Mouse (Mus musculus) kidney, adult 9 months (tissue): ENCODE measurements around the gene Tfap2e.

ENCODE experiments used
- DNase-seq: peaks from one replicate; pipeline ENCODE4 v3.0.0; 2022

Tfap2e gene

DNA sequence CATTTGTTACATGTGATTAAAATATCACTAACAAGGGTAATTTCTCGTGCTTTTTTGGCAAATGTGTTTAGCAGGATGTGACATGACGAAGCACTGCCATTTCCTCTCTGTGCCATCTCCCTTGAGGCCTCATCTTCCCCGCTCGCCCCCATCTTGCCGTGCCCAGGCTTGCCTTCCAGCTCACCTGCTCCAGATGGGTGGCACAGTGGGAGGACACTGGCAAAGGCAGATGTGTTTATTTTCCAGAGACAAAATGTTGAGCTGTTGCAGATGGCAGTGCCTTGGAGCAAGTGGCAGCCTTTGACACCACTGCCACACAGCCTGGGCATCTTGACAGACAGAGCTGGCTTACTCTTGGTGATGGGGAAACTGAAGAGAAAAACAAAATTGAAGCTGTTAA, 43.0 kb downstream of the Tfap2e start:
- no peak for DNase-seq

DNA sequence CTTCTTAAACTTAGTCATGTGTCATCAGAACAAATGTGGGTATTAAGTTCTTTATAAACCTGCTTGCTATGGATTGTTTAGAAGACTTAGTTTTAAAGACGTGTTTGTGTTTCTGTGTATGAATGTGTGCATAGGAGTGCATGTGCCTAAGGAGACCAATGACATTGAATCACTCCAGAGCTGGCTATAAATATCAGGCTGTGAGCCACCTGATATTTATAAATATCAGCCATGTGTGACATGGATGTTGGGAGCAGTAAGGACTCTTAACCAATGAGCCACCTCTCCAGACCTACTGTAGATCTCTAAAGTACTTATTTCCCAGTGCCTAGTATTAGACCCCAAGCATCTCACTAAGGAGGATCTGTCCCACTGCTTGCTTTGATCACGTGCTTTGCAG, 46.6 kb downstream of the Tfap2e start:
- DNase-seq = no peak

DNA sequence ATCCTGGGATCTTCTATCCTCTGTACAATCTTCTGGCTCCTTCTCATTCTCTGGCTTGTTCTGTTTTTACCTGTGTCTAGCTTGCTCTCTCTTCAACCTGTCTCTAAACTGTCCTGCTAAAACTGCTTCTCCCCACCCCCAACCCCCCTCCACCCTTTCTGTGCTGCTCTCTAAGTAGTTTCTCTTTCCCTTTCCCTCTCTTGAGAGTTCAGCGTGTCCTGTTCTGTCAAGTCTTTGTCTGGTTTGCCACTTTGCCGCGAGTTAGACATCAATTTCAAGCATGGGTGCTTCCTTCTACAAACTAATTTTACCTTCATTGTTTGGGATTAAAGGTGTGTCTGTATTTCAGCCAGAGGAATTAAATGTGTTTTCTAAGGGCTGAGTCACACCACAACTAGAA, 53.0 kb downstream of the Tfap2e start:
- DNase-seq = no peak

DNA sequence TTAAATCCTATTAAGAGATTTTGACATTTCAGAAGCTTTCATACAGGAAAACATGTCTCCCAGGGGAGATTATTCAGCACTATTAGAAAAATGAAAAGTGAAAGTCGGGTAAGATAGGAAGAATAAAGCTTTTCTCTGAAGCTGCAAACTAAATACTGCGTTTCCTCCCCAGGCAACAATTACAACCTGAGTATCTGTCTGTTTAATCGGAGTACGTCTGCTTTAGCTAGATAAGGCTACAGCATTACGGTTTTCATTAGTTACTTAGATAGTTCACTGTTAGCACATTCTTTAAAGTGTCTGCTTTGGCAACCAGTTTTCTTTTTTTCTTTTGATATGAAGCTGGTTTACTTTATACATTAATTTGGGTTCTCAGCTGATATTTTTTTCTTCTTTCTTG, 53.7 kb downstream of the Tfap2e start:
- no peak for DNase-seq

DNA sequence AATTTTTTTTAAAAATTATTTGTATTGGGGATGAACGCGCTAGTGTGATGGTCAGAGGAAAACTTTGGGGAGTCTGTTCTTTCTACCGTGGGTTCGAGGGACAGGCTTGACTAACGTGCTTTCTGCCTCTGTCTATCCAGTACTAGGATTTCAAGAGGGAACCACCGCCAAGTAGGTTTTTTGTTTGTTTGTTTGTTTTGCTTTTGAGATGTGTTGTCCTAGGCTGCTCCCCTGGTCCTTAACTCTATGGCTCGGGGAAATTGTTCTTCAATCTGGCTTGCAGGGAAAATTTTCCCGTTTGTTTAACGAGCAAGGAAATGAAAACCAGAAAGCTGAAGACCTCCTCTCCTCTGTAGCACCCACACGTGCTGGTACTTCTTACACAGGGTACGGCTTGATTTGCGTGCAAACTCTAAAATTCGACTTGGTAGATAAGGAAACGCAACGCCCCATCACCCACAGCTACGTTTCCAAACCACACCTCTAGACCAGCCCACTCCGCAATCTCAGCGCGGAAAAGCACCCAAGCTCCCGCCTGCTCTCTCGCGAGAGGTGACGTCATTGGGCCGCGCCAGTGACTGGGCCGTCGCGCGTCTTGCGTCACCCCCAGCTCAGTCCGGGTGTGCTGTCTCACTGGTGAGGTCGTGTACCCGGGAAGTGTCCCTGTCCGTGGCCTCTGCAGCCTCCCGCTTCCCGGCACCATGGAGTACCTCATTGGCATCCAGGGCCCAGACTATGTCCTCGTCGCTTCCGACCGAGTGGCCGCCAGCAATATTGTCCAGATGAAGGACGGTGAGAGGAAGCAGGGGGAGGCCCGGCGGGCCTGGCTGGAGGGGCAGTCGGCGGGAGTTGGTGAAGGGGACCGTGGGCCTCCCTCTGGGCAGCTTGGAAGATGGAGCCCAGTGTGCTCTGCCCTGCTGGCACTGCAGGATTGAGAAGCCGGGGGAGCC, 58.7 kb downstream of the Tfap2e start, which contains the start of gene Psmb2:
Gene Psmb2, plus strand, starts transcription at position 577 of the 950 bp plus-strand sequence.
- peak; percentile 98 for DNase-seq

DNA sequence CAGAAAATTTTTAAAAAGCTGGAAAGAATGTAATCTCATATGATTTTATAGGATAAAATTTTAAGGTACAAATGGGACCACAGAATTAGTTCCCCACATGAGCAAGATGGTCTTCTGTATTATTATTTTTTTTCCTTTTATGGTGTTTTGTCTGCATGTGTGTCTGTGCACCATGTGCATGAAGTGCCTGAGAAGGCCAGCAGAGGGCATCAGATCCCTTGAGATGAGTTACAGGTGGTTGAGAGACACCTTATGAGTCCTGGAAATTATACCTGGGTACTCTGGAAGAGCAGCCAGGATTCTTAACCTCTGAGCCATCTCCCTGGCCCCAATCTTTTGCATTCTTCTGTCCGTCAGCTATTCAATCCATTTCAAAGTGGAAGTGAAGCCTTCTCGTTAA, 69.0 kb downstream of the Tfap2e start:
- no peak for DNase-seq
